Mouse (Mus musculus): ENCODE data around the gene Mum1. TPM values are rescaled to one million over a fixed set of nuclear protein-coding genes. Genes with fewer than 3 reads are reported as not detected.
"Not testable (repeated sequence)": the region's sequence is repeated elsewhere in the genome, so short reads cannot be mapped to it uniquely, and the experiment has no call there.

Gene Mum1
- total RNA-seq, 2 experiments from 2014 or later: 11.4 to 14.2 TPM

- no peak for DNase-seq
These were observed 18.6 kb upstream of the Mum1 start for GRCm38 (mm10) chr10:80207676-80208075.

- DNase-seq: no peak
These were observed 18.0 kb upstream of the Mum1 start for GRCm38 (mm10) chr10:80208248-80208647.

GRCm38 (mm10) chr10:80208841-80209371, 17.3 kb upstream of the Mum1 start:
- DNase-seq: no peak

- DNase-seq: not testable (repeated sequence)
These were observed 14.6 kb upstream of the Mum1 start for GRCm38 (mm10) chr10:80211547-80212103.

DNA sequence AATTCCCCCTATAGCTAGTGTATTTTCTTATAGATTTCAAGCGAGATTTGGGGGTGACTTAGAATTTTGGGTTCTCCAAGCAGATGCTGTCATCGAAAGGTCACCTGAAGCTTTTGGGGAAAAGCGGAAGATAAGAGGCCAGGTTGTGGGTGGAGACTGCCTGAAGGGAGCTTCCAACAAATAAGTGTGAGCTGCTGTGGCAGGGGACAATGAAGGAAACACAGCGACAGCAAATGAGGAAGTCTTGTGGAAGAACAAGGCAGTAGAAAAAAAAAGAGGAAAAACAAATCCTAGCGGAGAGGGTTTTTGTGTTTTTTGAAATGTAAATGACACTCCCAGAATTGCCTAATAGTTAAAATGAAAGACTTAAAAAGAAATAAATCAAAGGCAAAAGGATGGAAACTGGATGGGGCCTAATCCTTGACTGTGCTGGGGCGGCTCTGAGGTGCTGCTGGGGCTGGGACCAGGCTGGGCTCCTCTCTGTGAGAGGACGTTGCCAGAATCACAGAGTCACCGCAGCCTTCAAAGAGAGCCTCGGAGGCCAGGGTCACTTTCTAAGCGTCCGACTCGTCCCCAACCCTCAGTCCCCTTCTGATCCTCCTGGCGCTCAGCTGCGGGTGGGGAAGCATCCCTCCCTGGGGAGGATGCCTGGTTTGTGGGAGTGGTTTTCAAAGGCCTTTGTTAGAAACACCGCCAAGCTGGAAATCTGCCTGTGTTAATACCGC, 11.0 kb upstream of the Mum1 start:
- no peak for DNase-seq

- DNase-seq: no peak
These were observed 5.6 kb upstream of the Mum1 start for GRCm38 (mm10) chr10:80220676-80221075.

- not testable (repeated sequence) for DNase-seq
These were observed 3.1 kb upstream of the Mum1 start for GRCm38 (mm10) chr10:80223137-80223536.

DNA sequence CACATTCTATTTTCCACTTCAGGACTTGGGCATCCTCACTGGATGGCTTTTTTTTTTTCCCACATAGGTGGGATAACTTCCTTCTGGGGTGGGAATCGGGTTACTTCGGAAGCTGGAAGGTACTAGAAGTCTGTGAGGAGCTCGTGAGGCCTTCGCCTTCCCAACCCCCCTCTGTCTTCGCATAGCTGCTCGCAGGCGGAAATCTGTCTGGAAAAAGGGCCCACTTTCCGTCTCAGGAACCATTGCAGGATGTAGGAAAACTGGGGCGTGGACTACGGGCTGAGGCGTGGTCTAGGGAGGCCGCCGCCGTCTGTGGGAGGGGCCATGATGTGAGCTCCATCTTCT, 191 bp upstream of the Mum1 start:
- DNase-seq: no peak

- no peak for DNase-seq
These were observed 919 bp downstream of the Mum1 start for GRCm38 (mm10) chr10:80227166-80227539.

- DNase-seq: no peak
These were observed 1.9 kb downstream of the Mum1 start for GRCm38 (mm10) chr10:80227877-80228775.

GRCm38 (mm10) chr10:80236145-80236825, 10.1 kb downstream of the Mum1 start:
- no peak for DNase-seq

DNA sequence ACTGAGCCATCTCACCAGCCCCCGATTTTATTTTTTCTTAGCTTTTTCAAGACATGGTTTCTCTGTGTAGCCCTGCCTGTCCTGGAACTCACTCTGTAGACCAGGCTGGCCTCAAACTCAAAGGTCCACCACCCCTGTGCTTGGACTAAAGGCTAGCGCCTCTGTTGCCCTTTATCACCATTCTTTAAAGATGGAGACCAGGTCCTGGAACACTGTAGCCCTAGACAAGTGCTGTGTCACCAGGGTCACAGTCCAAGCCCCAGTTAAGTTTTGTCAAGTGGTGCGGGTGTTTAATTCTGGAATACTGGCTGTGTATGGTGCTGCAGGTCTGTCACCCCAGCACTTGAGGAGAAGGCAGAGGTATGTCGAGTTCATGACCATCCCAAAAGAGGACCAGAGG, 10.8 kb downstream of the Mum1 start:
- DNase-seq: no peak

GRCm38 (mm10) chr10:80238306-80238705, 12.1 kb downstream of the Mum1 start:
- no peak for DNase-seq

DNA sequence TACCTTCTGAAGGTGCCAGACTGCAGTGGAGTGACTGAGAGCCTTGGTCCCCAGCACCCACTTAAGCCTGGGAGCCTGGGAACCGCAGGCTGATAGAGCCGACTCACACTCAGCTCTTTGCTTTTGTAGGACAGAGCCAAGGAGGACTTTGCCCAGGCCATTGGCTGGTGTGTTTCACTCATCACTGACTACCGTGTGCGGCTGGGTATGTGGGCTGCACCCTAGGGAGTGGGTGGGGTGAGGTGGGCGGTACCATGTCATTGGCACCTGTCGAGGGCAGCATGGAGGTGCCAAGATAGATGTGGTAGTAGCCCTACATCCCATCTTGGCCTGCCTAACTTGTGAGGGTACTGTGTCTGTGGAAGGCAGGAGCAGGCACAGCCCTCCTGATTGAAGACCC, 13.6 kb downstream of the Mum1 start:
- DNase-seq: no peak

DNA sequence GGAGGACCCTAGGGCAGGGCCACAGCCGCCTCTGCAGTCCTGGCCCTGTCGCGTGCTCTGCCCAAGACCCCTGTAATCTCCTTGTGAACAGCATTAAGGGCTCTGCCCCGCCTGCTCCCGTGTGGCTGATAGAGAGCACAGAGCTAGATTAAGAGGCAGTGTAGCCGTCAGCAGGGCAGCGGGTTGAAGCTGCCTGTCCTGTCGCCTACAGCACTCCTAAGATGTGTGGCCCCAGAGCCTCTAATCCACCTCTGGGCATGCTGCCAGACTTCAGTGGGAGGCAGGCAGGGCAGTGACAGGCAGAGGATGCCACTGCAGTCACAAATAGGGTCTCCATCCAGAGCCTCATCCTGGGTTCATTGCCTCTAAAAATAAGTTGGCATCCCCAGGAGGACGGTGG, 15.9 kb downstream of the Mum1 start:
- DNase-seq: no peak

DNA sequence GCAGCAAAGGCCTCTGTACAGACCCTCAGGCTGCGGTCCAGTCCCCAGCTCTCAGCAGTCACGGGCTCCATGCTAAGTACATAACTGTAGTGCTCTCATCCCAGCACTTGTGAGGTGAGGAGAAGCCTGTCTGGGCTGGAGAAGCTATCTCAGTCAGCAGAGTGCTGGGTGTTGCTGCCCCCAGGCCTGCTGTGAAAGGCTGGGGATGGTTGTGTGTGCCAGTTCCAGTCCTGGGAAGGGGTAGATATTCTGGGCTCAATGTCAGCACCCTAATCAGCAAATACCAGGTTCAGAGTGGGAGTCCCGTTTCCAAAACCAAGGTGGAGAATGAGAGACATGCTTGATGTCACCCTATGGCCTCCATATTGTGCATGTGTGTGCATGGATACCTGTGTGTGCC, 16.4 kb downstream of the Mum1 start:
- no peak for DNase-seq

- peak in 1 of 2 experiments; percentile 22 for DNase-seq
These were observed 18.7 kb downstream of the Mum1 start for GRCm38 (mm10) chr10:80244791-80245399.

DNA sequence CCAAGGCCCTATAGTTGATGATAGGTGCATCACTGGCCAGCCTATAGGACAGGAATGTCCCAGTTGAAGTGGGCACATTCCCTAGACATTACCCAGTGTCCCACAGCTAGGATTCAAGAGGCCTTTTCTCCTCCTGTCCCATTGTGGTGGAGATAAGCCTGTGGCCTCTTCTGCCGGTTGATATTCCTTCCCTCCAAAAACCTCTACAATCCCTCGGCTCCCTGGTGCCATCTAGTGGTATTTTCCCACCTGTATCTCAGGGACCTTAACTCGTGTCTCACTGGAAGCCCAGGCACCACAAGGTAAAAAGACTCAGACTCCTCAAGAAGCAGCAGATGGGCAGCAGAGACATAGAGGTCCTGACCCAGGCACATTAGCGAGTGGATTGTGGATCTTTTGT, 19.4 kb downstream of the Mum1 start:
- peak; percentile 82 to 92 for DNase-seq

DNA sequence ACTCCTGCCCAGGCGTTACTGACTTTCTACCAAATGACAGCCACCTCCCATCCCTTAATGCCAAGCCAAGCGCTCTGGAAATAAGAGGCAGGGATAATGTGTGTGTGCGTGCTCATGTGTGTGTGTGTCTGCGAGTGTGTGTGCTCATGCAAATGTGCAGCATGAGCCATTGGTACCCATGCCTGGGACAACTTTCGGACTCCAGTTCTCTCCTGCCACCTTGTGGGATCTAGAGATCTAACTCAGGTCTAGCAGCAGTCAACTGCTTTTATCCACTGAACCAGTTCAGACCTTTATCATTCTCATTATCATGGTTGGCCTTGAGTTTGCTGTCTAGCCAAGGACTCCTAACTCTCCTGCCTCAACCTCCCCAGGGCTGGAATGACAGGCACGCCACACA, 21.6 kb downstream of the Mum1 start:
- DNase-seq: no peak

DNA sequence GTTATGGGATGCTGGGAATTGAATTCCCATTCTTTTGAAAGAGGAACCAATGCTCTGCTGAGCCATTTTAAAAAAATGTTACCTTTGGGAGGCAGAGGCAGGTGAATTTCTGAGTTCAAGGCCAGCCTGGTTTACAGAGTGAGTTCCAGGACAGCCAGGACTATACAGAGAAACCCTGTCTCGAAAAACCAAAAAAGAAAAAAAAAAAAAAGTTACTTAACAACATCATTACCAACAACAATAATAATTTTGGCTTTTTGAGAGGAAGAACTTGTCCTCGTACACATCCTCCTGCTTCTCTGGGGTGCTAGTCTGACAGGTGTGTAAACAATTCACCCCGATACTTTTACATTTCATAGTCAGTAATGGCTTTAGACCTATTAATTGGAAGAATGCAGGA, 22.2 kb downstream of the Mum1 start:
- DNase-seq: not testable (repeated sequence)

DNA sequence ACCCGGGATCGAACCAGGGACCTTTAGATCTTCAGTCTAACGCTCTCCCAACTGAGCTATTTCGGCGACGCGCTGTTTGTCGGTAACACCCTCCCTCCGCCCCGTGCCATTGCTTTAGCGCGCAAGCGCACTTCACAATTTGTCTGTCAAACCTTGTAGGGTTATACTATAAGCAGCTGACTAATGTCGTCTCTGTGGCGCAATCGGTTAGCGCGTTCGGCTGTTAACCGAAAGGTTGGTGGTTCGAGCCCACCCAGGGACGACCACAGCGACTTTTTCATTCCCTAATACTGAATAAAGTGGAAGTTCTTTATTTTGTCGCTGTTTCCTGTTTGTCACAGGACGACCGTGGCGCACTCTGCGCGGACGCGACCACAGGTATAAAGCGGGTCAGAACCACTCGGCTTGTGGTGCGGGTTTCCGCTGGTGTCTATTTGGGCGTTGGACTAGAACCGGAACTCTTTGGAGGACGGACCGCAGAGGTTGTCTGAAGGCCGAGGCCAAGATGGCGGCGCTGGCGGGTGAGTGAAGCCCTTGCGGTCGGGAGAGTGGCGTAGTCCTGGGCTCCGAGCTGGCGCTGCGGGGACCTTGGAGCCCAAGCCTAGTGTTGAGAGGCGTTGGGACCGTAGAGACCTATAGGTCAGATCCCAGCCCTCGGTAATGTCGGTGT, 22.9 kb downstream of the Mum1 start, which contains the start of gene Ndufs7:
Ndufs7 (plus strand) TSS at position 151 of the 670 bp plus-strand sequence.
- DNase-seq: peak; percentile 96 to 99

Data from heart, adult 18-20 months (tissue).